Mouse (Mus musculus): Measurements from ENCODE around the gene Peak1. TPM values are rescaled to one million over a fixed set of nuclear protein-coding genes. Genes with fewer than 3 reads are reported as not detected.

Peak1 gene
- polyA plus RNA-seq, 1 experiment, result 33.7 TPM

- Histone ChIP-seq H3K4me3 (ENCODE audit: insufficient read depth, low read length) (no peak overlapping the region), H3K27ac (ENCODE audit: insufficient read depth, low read depth, low read length) (no peak overlapping the region), H3K4me1 (ENCODE audit: control insufficient read depth, insufficient read depth, low read length) (peaks cover 28% of the 10 kb centered on the region)
- no peak for TF ChIP-seq POLR2A (IDR thresholded peaks at IDR 0.05; ENCODE audit: borderline replicate concordance, low read depth, low read length)
- TF ChIP-seq CTCF (IDR thresholded peaks at IDR 0.05; ENCODE audit: low read depth, low read length), result no peak
Observed at GRCm38 (mm10) chr9:56217386-56217785, 200.5 kb downstream of the Peak1 start.

DNA sequence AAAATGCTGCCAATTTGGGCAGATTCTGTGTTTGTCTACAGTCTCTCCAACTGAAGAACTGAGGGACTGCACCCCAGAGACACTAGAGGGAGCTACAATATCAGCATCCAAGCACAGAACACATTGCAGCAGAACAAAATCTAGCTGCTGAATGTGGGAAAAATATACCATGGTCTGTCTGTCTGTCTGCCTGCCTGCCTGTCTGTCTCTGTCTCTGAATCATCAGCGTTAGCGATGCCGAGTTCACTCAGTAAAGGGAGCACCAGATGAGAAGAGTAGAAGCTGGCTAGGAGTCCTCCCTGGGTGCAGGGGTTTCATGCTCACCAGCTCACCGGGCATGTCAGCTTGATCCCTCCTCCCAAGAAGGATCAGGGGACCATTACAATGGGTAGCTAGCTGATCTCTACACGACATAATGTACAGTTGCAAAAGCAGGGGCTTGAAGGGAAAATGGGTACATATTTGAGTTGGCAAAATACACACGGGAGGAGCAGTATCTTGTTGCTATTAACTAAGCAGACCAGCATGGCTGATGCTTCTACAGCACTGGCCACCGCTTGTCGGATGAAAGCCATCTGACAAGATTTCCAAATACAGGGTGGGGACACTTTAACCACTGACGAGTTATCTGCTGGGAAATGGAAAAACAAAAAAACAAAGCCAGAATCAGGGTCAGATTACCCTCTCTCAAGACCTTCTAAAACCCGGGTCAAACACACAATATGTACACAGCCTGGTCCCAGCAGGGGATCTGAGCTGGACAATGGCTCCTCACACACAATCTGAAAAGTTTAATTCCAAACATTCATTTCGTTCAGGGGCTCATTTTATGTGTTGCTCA is 204.2 kb downstream of the Peak1 start:
- no peak overlapping the region for H3K4me3 ChIP-seq (ENCODE audit: insufficient read depth, low read length)
- H3K4me1 ChIP-seq (ENCODE audit: control insufficient read depth, insufficient read depth, low read length), result peaks cover 24% of the 10 kb centered on the region
- TF ChIP-seq POLR2A (IDR thresholded peaks at IDR 0.05; ENCODE audit: borderline replicate concordance, low read depth, low read length) (no peak), CTCF (IDR thresholded peaks at IDR 0.05; ENCODE audit: low read depth, low read length) (no peak)
- H3K27ac ChIP-seq (ENCODE audit: insufficient read depth, low read depth, low read length), result no peak overlapping the region

GRCm38 (mm10) chr9:56208817-56209216 is 209.1 kb downstream of the Peak1 start:
- TF ChIP-seq POLR2A (IDR thresholded peaks at IDR 0.05; ENCODE audit: borderline replicate concordance, low read depth, low read length) (no peak), CTCF (IDR thresholded peaks at IDR 0.05; ENCODE audit: low read depth, low read length) (no peak)
- Histone ChIP-seq H3K4me1 (ENCODE audit: control insufficient read depth, insufficient read depth, low read length) (peaks cover 40% of the 10 kb centered on the region), H3K4me3 (ENCODE audit: insufficient read depth, low read length) (no peak overlapping the region), H3K27ac (ENCODE audit: insufficient read depth, low read depth, low read length) (peak overlapping the region; percentile 54)

GRCm38 (mm10) chr9:56207516-56207915 is 210.4 kb downstream of the Peak1 start:
- H3K27ac ChIP-seq (ENCODE audit: insufficient read depth, low read depth, low read length), result peak overlapping the region; percentile 91
- H3K4me3 ChIP-seq (ENCODE audit: insufficient read depth, low read length), result peak overlapping the region; percentile 20
- no peak for TF ChIP-seq CTCF (IDR thresholded peaks at IDR 0.05; ENCODE audit: low read depth, low read length)
- H3K4me1 ChIP-seq (ENCODE audit: control insufficient read depth, insufficient read depth, low read length), result peaks cover 36% of the 10 kb centered on the region

- Histone ChIP-seq H3K27ac (ENCODE audit: insufficient read depth, low read depth, low read length) (peak overlapping the region; percentile 91), H3K4me3 (ENCODE audit: insufficient read depth, low read length) (peak overlapping the region; percentile 20), H3K4me1 (ENCODE audit: control insufficient read depth, insufficient read depth, low read length) (peaks cover 36% of the 10 kb centered on the region)
- TF ChIP-seq CTCF (IDR thresholded peaks at IDR 0.05; ENCODE audit: low read depth, low read length) (no peak), POLR2A (IDR thresholded peaks at IDR 0.05; ENCODE audit: borderline replicate concordance, low read depth, low read length) (0 out of 2 replicates have a peak, but pooled peaks have one; percentile 31)
Observed at GRCm38 (mm10) chr9:56207083-56207482, 210.8 kb downstream of the Peak1 start.

DNA sequence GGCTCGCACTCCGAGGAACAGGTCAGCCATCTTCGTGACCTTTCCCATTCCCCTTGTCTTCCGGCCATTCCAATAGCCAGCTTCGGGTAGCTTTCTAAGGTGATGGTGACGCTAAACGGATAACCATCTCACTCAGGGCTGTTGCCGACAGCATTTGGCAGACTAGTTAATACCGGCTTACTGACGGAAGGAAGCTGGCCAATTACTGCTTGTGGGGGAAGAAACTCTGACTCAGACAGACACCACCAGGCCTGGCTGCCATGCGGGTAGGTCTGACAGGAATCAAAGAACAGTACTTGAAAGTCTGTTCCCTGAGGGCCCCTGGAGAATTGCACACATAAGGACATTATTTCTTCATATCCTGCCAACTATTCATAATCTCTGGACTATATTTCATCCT is 212.5 kb downstream of the Peak1 start:
- peaks cover 49% of the 10 kb centered on the region for H3K4me1 ChIP-seq (ENCODE audit: control insufficient read depth, insufficient read depth, low read length)
- H3K4me3 ChIP-seq (ENCODE audit: insufficient read depth, low read length), result no peak overlapping the region
- H3K27ac ChIP-seq (ENCODE audit: insufficient read depth, low read depth, low read length), result no peak overlapping the region
- TF ChIP-seq CTCF (IDR thresholded peaks at IDR 0.05; ENCODE audit: low read depth, low read length), result no peak
- TF ChIP-seq POLR2A (IDR thresholded peaks at IDR 0.05; ENCODE audit: borderline replicate concordance, low read depth, low read length), result no peak

GRCm38 (mm10) chr9:56204316-56204715 is 213.6 kb downstream of the Peak1 start:
- Histone ChIP-seq H3K27ac (ENCODE audit: insufficient read depth, low read depth, low read length) (no peak overlapping the region), H3K4me3 (ENCODE audit: insufficient read depth, low read length) (no peak overlapping the region), H3K4me1 (ENCODE audit: control insufficient read depth, insufficient read depth, low read length) (peaks cover 52% of the 10 kb centered on the region)
- TF ChIP-seq POLR2A (IDR thresholded peaks at IDR 0.05; ENCODE audit: borderline replicate concordance, low read depth, low read length) (no peak), CTCF (IDR thresholded peaks at IDR 0.05; ENCODE audit: low read depth, low read length) (no peak)

DNA sequence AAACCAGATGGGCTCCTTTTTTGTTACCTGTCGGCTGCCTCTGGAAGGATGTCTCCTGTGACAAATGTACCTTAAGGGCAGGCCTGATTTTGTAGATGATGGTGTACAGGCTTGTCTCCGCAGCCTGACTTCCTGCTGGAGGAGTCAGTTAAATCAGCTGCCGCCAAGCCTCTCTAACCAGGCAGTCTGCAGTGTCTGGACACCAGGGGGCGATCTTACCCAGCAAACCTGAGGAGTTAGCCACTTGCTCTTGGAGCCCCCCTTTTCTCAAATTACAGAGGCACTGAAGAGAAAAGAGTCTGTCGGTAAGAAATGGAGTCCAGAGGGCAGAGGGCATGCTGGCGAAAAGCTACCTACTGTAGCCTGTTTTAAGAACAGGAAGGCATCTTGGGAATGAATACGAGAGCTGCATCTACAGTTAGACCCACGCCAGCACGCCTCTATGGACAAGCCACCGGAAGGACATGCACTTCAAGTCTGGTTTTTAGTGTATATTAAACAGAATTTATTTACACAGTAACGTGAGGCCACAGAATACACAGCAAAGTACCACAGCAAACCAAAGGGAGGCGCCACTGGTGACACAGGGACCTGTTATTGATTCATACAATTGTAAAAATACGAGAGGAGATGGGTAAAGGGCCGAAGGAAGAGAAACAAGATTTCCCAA is 217.1 kb downstream of the Peak1 start:
- peaks cover 23% of the 10 kb centered on the region for H3K4me1 ChIP-seq (ENCODE audit: control insufficient read depth, insufficient read depth, low read length)
- no peak for TF ChIP-seq POLR2A (IDR thresholded peaks at IDR 0.05; ENCODE audit: borderline replicate concordance, low read depth, low read length)
- peak; percentile 93 for TF ChIP-seq CTCF (IDR thresholded peaks at IDR 0.05; ENCODE audit: low read depth, low read length)
- H3K27ac ChIP-seq (ENCODE audit: insufficient read depth, low read depth, low read length), result no peak overlapping the region
- no peak overlapping the region for H3K4me3 ChIP-seq (ENCODE audit: insufficient read depth, low read length)

GRCm38 (mm10) chr9:56200200-56200599 is 217.7 kb downstream of the Peak1 start:
- TF ChIP-seq CTCF (IDR thresholded peaks at IDR 0.05; ENCODE audit: low read depth, low read length), result no peak
- no peak for TF ChIP-seq POLR2A (IDR thresholded peaks at IDR 0.05; ENCODE audit: borderline replicate concordance, low read depth, low read length)

DNA sequence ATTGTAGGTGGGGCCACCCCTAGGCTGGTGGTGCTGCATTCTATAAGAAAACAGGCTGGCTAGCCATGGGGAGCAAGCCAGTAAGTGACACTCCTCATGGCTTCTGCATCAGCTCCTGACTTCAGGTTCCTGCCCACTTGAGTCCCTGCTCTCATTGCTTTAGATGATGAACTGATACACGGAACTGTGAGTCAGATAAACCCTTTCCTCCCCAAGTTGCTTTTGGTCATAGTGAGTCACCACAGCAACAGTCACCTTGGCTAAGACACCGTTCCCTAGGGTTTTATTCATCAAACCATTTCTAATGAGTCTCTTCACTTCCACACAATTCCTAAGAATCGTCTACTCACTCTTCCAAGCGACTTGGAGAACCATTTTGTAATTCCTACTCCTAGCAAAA is 220.9 kb downstream of the Peak1 start:
- no peak overlapping the region for H3K27ac ChIP-seq (ENCODE audit: insufficient read depth, low read depth, low read length)
- H3K4me3 ChIP-seq (ENCODE audit: insufficient read depth, low read length), result no peak overlapping the region
- TF ChIP-seq POLR2A (IDR thresholded peaks at IDR 0.05; ENCODE audit: borderline replicate concordance, low read depth, low read length), result no peak
- TF ChIP-seq CTCF (IDR thresholded peaks at IDR 0.05; ENCODE audit: low read depth, low read length), result no peak
- peaks cover 16% of the 10 kb centered on the region for H3K4me1 ChIP-seq (ENCODE audit: control insufficient read depth, insufficient read depth, low read length)

More at GRCm38 (mm10) chr9:56200200-56200599, 217.7 kb downstream of the Peak1 start:
- no peak overlapping the region for H3K4me3 ChIP-seq (ENCODE audit: insufficient read depth, low read length)
- no peak overlapping the region for H3K27ac ChIP-seq (ENCODE audit: insufficient read depth, low read depth, low read length)
- H3K4me1 ChIP-seq (ENCODE audit: control insufficient read depth, insufficient read depth, low read length), result peaks cover 18% of the 10 kb centered on the region

All from bone marrow macrophage, adult 2 months (primary cell).